Mouse (Mus musculus) hindbrain, postnatal 0 days (tissue): ENCODE results near the gene Sspn. TPM values are rescaled to one million over a fixed set of nuclear protein-coding genes. Genes with fewer than 3 reads are reported as not detected.

Experiments
- ATAC-seq: fragments of 200-750 bp; cut with Nextera tagmentation; 2 replicates; pipeline ENCODE4 v1.8.0; 2017; ENCODE audit warnings: mild to moderate bottlenecking, moderate TSS enrichment, moderate library complexity
- DNase-seq: peaks from one replicate; pipeline ENCODE4 v3.0.0-alpha.2; 2015; ENCODE audit warnings: low spot score
- H3K27ac ChIP-seq: fragments of 300-500 bp; sonication (generic); 2 replicates; pipeline ENCODE4 v1.5.1; 2014; ENCODE audit warnings: mild to moderate bottlenecking
- H3K27me3 ChIP-seq: fragments of 300-500 bp; sonication (generic); 2 replicates; pipeline ENCODE4 v1.6.1; 2014; ENCODE audit warnings: low read length, mixed read lengths; ENCODE audit not compliant: insufficient read depth
- H3K36me3 ChIP-seq: fragments of 300-500 bp; sonication (generic); 2 replicates; pipeline ENCODE4 v1.6.1; 2014; ENCODE audit warnings: low read length, mixed read lengths; ENCODE audit not compliant: insufficient read depth
- H3K4me1 ChIP-seq: fragments of 300-500 bp; sonication (generic); 2 replicates; pipeline ENCODE4 v1.6.1; 2014; ENCODE audit warnings: antibody characterized with exemption, low read length, mixed read lengths; ENCODE audit not compliant: insufficient read depth
- H3K4me2 ChIP-seq: fragments of 300-500 bp; sonication (generic); 2 replicates; pipeline ENCODE4 v1.6.1; 2014; ENCODE audit warnings: low read depth, mild to moderate bottlenecking, low read length, moderate library complexity, mixed read lengths
- H3K4me3 ChIP-seq: fragments of 300-500 bp; sonication (generic); 2 replicates; pipeline ENCODE4 v1.5.1; 2014; ENCODE audit warnings: low read length
- H3K9ac ChIP-seq: fragments of 300-500 bp; sonication (generic); replicated peaks from 2 replicates; pipeline ENCODE4 v1.6.1; 2014; ENCODE audit warnings: mild to moderate bottlenecking, low read length, moderate library complexity, mixed read lengths
- H3K9me3 ChIP-seq: fragments of 300-500 bp; sonication (generic); 2 replicates; pipeline ENCODE4 v1.6.1; 2016; ENCODE audit warnings: low read length, mixed read lengths
- CTCF ChIP-seq: IDR thresholded peaks from 2 replicates; pipeline ENCODE4 v1.5.1; 2016; ENCODE audit warnings: antibody characterized with exemption, control low read depth, low read depth
- WGBS: fragments of 180-500 bp; shearing (Covaris S2); extraction: QIAGEN DNeasy Blood & Tissue Kit; methylation state at CpG from one replicate; pipeline ENCODE4 v1.1.7; 2014; 5-methylcytosine and 5-hydroxymethylcytosine counted together
- polyA plus RNA-seq: library from polyadenylated mRNA; unstranded; fragments of >200 nt; fragmentation: Nextera tagmentation; extraction: Ambion mirVana; gene quantifications from 2 replicates; pipeline ENCODE4 v1.2.1, GENCODE M21; 2015
- total RNA-seq: library from RNA; depleted of rRNA; stranded (reverse); fragments of >200 nt; gene quantifications from 2 replicates; pipeline ENCODE4 v1.2.3, GENCODE M21; 2014

Gene Sspn
- total and polyA plus RNA-seq, 2 experiments from 2014 or later = 6.0 to 6.2 TPM

DNA sequence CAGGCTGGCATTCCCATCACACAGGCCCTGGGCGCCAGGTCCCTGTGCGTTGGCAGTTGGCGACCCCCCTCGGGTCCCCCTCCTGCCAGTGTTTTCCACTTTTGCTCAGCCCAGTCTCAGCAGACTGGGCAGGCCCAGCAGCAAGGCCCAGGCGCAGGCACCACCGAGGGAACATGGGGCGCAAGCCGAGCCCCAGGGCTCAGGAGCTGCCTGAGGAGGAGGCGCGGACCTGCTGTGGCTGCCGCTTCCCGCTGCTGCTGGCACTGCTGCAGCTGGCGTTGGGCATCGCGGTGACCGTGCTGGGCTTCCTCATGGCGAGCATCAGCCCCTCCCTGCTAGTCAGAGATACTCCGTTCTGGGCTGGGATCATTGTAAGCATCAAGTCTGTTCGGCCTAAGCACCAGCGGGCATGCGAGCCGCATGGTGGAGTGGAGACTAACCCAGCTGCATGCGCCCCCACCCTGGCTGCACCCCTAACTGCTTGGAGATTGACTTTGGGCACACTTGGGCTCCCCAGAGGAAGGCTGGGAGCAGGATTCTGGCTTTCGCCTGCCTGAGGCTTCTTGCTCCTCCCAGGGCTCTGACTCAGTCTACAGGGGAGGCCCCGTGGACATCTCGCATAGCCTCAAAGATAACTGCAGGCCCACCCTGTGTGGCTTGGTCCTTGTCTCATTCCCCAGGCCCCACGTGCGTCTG, 2.7 kb downstream of the Sspn start:
- DNase-seq = peak; percentile 88
- Histone ChIP-seq H3K27ac (peak overlapping the region; percentile 80), H3K4me3 (peak overlapping the region; percentile 35), H3K36me3 (no peaks in the 10 kb centered on the region), H3K4me1 (peaks cover 4% of the 10 kb centered on the region; the same call in 1 of the 2 replicates), H3K4me2 (peak overlapping the region; percentile 62), H3K27me3 (no peaks in the 10 kb centered on the region), H3K9me3 (no peaks in the 10 kb centered on the region), H3K9ac (peak overlapping the region; percentile 59)
- WGBS = 4% methylated on average over 28 of the region's 28 CpGs
- no peak for TF ChIP-seq CTCF
- peak; percentile 93 for ATAC-seq

- peak overlapping the region; percentile 35 for H3K4me3 ChIP-seq
- no peaks in the 10 kb centered on the region for H3K36me3 ChIP-seq
- peak overlapping the region; percentile 62 for H3K4me2 ChIP-seq
- H3K9me3 ChIP-seq = no peaks in the 10 kb centered on the region
- ATAC-seq = peak; percentile 30
- no peak for TF ChIP-seq CTCF
- H3K27ac ChIP-seq = peak overlapping the region; percentile 80
- no peak for DNase-seq
- H3K9ac ChIP-seq = peak overlapping the region; percentile 59
- no peaks in the 10 kb centered on the region for H3K27me3 ChIP-seq
- peaks cover 4% of the 10 kb centered on the region; the same call in 1 of the 2 replicates for H3K4me1 ChIP-seq
- WGBS = 63% methylated on average over 9 of the region's 9 CpGs
These were observed 3.3 kb downstream of the Sspn start for GRCm38 (mm10) chr6:145934697-145935240.

- H3K9me3 ChIP-seq = no peaks in the 10 kb centered on the region
- H3K4me1 ChIP-seq = peaks cover 4% of the 10 kb centered on the region; the same call in 1 of the 2 replicates
- no peaks in the 10 kb centered on the region for H3K36me3 ChIP-seq
- 67% methylated on average over 2 of the region's 2 CpGs for WGBS
- TF ChIP-seq CTCF = no peak
- no peaks in the 10 kb centered on the region for H3K27me3 ChIP-seq
- no peak for DNase-seq
- no peak overlapping the region for H3K4me2 ChIP-seq
- no peak overlapping the region for H3K27ac ChIP-seq
- ATAC-seq = no peak
- no peak overlapping the region for H3K4me3 ChIP-seq
- H3K9ac ChIP-seq = no peak overlapping the region
These were observed 4.5 kb downstream of the Sspn start for GRCm38 (mm10) chr6:145935912-145936311.

DNA sequence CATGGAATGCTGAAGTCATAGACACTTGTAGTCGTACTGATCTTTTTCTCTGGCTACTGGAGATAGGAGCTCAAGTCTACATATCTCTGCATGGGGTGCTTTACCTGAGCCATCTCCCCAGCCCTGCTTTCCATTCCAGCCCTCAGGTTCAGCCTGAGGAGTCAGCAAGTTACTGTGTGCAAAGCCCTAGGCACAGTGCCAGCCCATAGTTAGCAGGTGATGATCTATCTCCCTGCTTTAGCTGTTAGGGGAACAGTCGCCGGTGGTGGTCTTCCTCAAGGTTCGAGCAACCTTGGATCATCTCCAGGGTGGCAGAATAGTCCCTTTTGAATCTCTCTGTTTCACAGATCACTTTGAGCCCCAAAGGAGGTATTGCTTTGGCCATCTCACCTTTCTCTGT, 5.1 kb downstream of the Sspn start:
- 92% methylated on average over 4 of the region's 4 CpGs for WGBS
- no peaks in the 10 kb centered on the region for H3K36me3 ChIP-seq
- no peaks in the 10 kb centered on the region for H3K9me3 ChIP-seq
- no peak overlapping the region for H3K27ac ChIP-seq
- H3K4me1 ChIP-seq = peaks cover 4% of the 10 kb centered on the region; the same call in 1 of the 2 replicates
- no peak overlapping the region for H3K4me2 ChIP-seq
- no peak overlapping the region for H3K9ac ChIP-seq
- no peak overlapping the region for H3K4me3 ChIP-seq
- ATAC-seq (no peak), DNase-seq (no peak)
- TF ChIP-seq CTCF = no peak
- H3K27me3 ChIP-seq = no peaks in the 10 kb centered on the region

- 65% methylated on average over 6 of the region's 6 CpGs for WGBS
These were observed 9.4 kb downstream of the Sspn start for GRCm38 (mm10) chr6:145940852-145941251.

GRCm38 (mm10) chr6:145942263-145942966, 11.0 kb downstream of the Sspn start:
- H3K4me2 ChIP-seq = no peak overlapping the region
- 87% methylated on average over 12 of the region's 12 CpGs for WGBS
- no peaks in the 10 kb centered on the region for H3K27me3 ChIP-seq
- ATAC-seq (no peak), DNase-seq (no peak)
- H3K4me1 ChIP-seq = no peaks in the 10 kb centered on the region
- TF ChIP-seq CTCF = no peak
- no peaks in the 10 kb centered on the region for H3K36me3 ChIP-seq
- no peak overlapping the region for H3K9ac ChIP-seq
- no peak overlapping the region for H3K27ac ChIP-seq
- H3K9me3 ChIP-seq = no peaks in the 10 kb centered on the region
- no peak overlapping the region for H3K4me3 ChIP-seq

More at GRCm38 (mm10) chr6:145940852-145941251, 9.4 kb downstream of the Sspn start:
- DNase-seq (no peak), ATAC-seq (no peak)
- H3K27ac ChIP-seq = no peak overlapping the region
- no peak overlapping the region for H3K4me3 ChIP-seq
- no peak overlapping the region for H3K9ac ChIP-seq
- no peaks in the 10 kb centered on the region for H3K36me3 ChIP-seq
- H3K9me3 ChIP-seq = no peaks in the 10 kb centered on the region
- no peak for TF ChIP-seq CTCF
- no peak overlapping the region for H3K4me2 ChIP-seq
- no peaks in the 10 kb centered on the region for H3K4me1 ChIP-seq
- H3K27me3 ChIP-seq = no peaks in the 10 kb centered on the region

GRCm38 (mm10) chr6:145943414-145943813, 12.0 kb downstream of the Sspn start:
- H3K4me1 ChIP-seq = no peaks in the 10 kb centered on the region
- no peak for DNase-seq
- WGBS = 94% methylated on average over 3 of the region's 3 CpGs
- no peak overlapping the region for H3K4me3 ChIP-seq
- no peaks in the 10 kb centered on the region for H3K27me3 ChIP-seq
- ATAC-seq = no peak
- no peak overlapping the region for H3K9ac ChIP-seq
- H3K9me3 ChIP-seq = no peaks in the 10 kb centered on the region
- no peak overlapping the region for H3K4me2 ChIP-seq
- TF ChIP-seq CTCF = no peak
- no peaks in the 10 kb centered on the region for H3K36me3 ChIP-seq
- H3K27ac ChIP-seq = no peak overlapping the region
